Mouse (Mus musculus) liver, adult 2 months (tissue): ENCODE measurements at regions not wholly inside any gene's neighbourhood (a gene's known extent, or its start where the extent isn't known, plus 50 kb on each side); places are given as distances from the start of the nearest gene placed in this dataset.

Source experiments
- DNase-seq: peaks from one replicate; pipeline ENCODE4 v3.0.0-alpha.2; 2011; ENCODE audit warnings: low read depth, low spot score; ENCODE audit errors: extremely low read depth
- H3K27ac ChIP-seq: fragments of 200-500 bp; replicated peaks from 2 replicates; pipeline ENCODE4 v1.5.1; 2012; ENCODE audit warnings: low read depth, mild to moderate bottlenecking, control low read depth, inconsistent platforms, low read length; ENCODE audit not compliant: insufficient read depth
- H3K27me3 ChIP-seq: fragments of 200-500 bp; 2 replicates; pipeline ENCODE4 v1.6.1; 2012; ENCODE audit warnings: mild to moderate bottlenecking, moderate library complexity, low read length, inconsistent platforms; ENCODE audit not compliant: control insufficient read depth, insufficient read depth
- H3K36me3 ChIP-seq: fragments of 200-500 bp; 2 replicates; pipeline ENCODE4 v1.6.1; 2012; ENCODE audit warnings: low read length, inconsistent platforms; ENCODE audit not compliant: control insufficient read depth, insufficient read depth
- H3K4me1 ChIP-seq: fragments of 200-500 bp; 2 replicates; pipeline ENCODE4 v1.6.1; 2011; ENCODE audit warnings: low read length; ENCODE audit not compliant: control insufficient read depth, insufficient read depth
- H3K4me3 ChIP-seq: fragments of 200-500 bp; 2 replicates; pipeline ENCODE4 v1.5.1; 2011; ENCODE audit warnings: low read depth, mild to moderate bottlenecking, control low read depth, low read length, moderate library complexity; ENCODE audit not compliant: insufficient read depth
- H3K79me2 ChIP-seq: fragments of 200-500 bp; 2 replicates; pipeline ENCODE4 v1.6.1; 2012; ENCODE audit warnings: inconsistent platforms, mild to moderate bottlenecking, low read length, moderate library complexity; ENCODE audit not compliant: control insufficient read depth, insufficient read depth
- H3K9ac ChIP-seq: fragments of 200-500 bp; 2 replicates; pipeline ENCODE4 v1.6.1; 2012; ENCODE audit warnings: low read depth, mild to moderate bottlenecking, control low read depth, inconsistent platforms, low read length
- CTCF ChIP-seq: fragments of 200-500 bp; IDR thresholded peaks from 2 replicates; pipeline ENCODE4 v1.5.1; 2011; ENCODE audit warnings: low read depth, low read length, control low read depth
- POLR2A ChIP-seq: fragments of 200-500 bp; IDR thresholded peaks from 2 replicates; pipeline ENCODE4 v1.6.1; 2011; ENCODE audit warnings: low read length, control low read depth; ENCODE audit not compliant: insufficient read depth; ENCODE audit errors: extremely low read depth
- WGBS: fragments of 180-500 bp; shearing (Covaris S2); methylation state at CpG from one replicate; pipeline ENCODE4 v1.1.7; 2018; 5-methylcytosine and 5-hydroxymethylcytosine counted together

DNA sequence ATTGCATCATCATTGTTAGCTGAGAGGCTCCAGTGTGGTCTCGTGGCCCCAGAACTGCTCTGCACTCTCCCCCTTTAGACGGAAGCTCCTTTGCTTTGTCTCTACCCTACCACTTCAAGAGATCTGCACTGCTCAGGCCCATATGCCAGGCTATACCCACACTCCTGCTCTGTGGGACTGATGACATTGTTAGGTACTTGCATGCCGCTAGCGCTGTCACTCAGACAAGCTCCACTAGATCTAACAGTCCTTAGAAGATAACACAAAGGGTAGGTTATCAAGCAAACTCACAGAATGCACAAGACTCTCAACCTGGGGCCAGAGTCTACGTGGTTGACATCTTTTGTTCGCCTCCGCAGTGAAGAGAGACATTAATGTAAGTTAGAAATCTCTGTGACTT lies 383.1 kb downstream of the Trim52 start:
- WGBS, result 92% methylated on average over 7 of the region's 7 CpGs
- Histone ChIP-seq H3K4me3 (no peak overlapping the region), H3K9ac (no peak overlapping the region), H3K4me1 (no peaks in the 10 kb centered on the region), H3K27ac (no peak overlapping the region), H3K27me3 (no peaks in the 10 kb centered on the region), H3K36me3 (no peaks in the 10 kb centered on the region), H3K79me2 (no peaks in the 10 kb centered on the region)
- TF ChIP-seq POLR2A (no peak), CTCF (no peak)
- no peak for DNase-seq

DNA sequence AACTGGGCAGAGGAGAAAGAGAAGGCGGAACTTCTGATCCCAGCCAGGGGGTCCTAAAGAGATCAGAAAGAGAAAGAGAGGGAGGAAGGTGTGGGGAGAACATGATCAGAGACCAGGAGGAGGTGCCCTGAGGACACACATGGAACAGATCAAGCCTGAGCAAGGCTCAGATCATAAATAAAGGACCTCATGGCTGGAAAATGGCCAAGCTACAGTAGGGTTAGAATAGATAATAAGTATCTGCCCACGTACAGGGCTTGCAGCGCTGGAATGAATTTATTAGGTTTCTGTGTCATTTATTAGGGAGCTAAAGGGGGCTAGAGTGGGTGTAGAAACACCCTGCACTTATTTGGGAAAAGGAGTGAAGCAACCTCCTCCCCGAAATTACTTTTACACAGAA lies 385.4 kb downstream of the Trim52 start:
- no peak for TF ChIP-seq CTCF
- no peak for TF ChIP-seq POLR2A
- H3K4me3 ChIP-seq, result no peak overlapping the region
- no peak overlapping the region for H3K9ac ChIP-seq
- no peak overlapping the region for H3K27ac ChIP-seq
- WGBS, result 80% methylated on average over 4 of the region's 4 CpGs
- H3K27me3 ChIP-seq, result no peaks in the 10 kb centered on the region
- no peak for DNase-seq
- H3K79me2 ChIP-seq, result no peaks in the 10 kb centered on the region
- no peaks in the 10 kb centered on the region for H3K36me3 ChIP-seq
- no peaks in the 10 kb centered on the region for H3K4me1 ChIP-seq

DNA sequence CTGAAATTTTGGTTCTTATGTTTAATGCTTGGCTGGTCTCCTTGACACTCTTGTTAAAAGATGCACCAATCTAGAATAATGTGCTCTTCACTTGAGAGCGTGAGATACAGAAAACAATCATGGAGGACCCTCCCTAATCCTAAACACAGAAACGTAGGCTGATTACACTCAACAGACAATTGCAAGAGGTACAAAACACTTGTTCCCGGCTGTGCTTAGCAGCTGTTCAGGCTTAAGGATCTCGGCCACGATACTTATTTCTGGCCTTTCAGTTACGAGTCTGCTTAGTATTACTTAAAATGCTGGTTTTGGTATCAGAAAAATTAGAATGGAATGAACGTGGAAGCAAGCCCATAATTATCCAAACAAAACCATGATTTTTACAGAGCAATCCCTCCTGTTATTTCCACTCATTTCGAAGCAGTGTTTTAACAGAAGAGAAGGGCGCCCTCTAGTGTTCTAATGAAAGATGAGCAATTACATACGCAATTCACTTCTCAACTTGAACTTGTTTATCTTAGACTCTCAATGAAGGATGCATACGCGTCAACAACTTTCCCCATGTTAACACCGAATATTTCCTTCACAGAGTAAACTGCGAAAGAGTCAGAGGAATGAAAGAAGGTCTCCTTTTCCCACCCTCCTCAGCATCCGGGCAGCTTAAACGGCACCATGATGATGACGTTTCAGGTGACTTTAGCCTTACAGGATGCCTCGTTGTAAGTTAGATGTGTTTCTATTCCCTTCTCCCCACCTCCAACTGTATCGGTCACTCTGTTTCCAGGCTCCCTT lies 394.5 kb downstream of the Trim52 start:
- no peaks in the 10 kb centered on the region for H3K79me2 ChIP-seq
- 45% methylated on average over 19 of the region's 19 CpGs for WGBS
- no peak overlapping the region for H3K27ac ChIP-seq
- peak; percentile 39 for DNase-seq
- H3K27me3 ChIP-seq, result no peaks in the 10 kb centered on the region
- H3K9ac ChIP-seq, result no peak overlapping the region
- H3K4me3 ChIP-seq, result no peak overlapping the region
- H3K36me3 ChIP-seq, result no peaks in the 10 kb centered on the region
- 0 out of 2 replicates have a peak, but pooled peaks have one; percentile 31 for TF ChIP-seq CTCF
- TF ChIP-seq POLR2A, result no peak
- H3K4me1 ChIP-seq, result no peaks in the 10 kb centered on the region

DNA sequence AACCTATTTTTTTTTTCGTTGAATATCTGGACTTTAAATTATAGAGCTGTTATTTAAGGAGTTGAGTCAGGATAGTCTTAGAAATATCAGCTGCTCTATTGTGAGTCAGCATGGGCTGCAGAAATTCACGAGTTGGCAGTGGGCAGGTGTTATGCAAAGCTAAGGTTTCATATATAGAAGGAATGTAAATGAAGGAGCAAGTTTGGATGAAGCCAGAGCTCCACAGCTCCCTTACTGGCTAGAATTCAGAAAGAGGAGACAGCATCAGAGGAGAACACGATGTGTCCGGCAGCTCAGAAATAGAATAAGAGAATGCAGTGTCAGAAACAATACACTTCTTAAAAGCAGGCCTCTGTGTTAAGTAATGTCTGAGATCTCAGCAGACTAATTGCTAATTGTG lies 400.9 kb downstream of the Trim52 start:
- no peaks in the 10 kb centered on the region for H3K27me3 ChIP-seq
- H3K79me2 ChIP-seq, result no peaks in the 10 kb centered on the region
- TF ChIP-seq CTCF, result no peak
- no peak for TF ChIP-seq POLR2A
- no peak overlapping the region for H3K27ac ChIP-seq
- DNase-seq, result no peak
- H3K9ac ChIP-seq, result no peak overlapping the region
- H3K36me3 ChIP-seq, result no peaks in the 10 kb centered on the region
- no peak overlapping the region for H3K4me3 ChIP-seq
- WGBS, result 68% methylated on average over 4 of the region's 4 CpGs
- H3K4me1 ChIP-seq, result no peaks in the 10 kb centered on the region

DNA sequence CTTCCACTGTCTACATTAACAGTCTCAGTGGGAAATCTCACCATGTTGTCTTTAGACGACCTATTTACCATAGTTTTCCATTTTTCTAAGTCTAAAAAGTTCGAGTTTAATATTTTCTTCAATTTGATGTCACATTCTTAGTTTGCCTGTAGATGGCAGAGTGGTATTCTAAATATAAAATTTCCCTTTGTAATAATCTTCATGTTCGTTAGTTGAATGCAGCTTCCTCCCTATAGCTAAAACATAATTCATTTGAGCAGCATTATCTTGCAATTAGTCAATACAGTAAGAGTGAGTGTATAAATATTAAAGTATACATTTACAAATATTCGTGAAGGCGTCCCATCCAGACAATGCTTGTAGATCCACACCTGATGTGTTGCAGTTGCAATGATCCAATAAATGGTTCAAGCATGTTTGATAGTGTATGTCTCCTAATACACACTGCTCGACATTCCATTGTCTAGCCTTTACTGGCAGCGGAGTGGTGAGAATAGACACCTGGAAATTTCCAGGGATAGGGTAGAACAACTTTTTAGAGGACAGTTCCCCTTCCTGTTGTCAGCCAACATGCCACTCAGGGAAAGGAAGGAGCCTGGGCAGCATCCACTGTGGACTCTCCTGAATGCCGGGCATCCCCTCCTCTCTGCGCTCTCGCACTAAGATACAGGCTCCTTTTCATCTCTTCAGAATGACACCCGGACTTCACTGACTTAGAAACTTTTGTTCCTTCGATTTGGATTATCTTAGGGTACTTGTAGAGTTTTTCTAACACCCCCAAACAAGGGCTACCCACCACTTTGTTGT lies 412.8 kb downstream of the Trim52 start:
- Histone ChIP-seq H3K4me1 (no peaks in the 10 kb centered on the region), H3K27me3 (no peaks in the 10 kb centered on the region), H3K9ac (no peak overlapping the region), H3K27ac (no peak overlapping the region), H3K36me3 (no peaks in the 10 kb centered on the region), H3K4me3 (no peak overlapping the region), H3K79me2 (no peaks in the 10 kb centered on the region)
- TF ChIP-seq POLR2A, result no peak
- no peak for TF ChIP-seq CTCF
- 72% methylated on average over 12 of the region's 12 CpGs for WGBS
- DNase-seq, result no peak

DNA sequence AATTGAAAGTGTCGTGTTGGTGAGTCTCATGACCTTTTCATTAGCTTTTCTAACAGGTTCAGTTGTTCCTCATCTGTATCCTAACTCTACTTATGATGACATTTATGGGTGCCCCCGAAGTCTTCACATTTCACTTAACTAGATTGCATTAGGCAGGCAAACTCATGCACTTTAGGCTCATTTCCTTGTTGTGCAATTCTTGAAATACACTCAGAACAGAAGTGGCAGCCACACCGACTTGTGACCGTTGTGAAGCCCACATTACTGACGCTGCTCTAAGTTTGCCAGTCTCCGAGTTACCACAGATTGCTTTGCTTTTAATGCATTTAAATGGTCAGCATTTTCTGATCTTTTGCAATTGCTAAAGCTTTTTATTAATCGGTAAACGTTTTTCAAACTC lies 414.8 kb downstream of the Trim52 start:
- DNase-seq, result no peak
- no peak for TF ChIP-seq POLR2A
- TF ChIP-seq CTCF, result no peak
- 79% methylated on average over 8 of the region's 8 CpGs for WGBS
- no peaks in the 10 kb centered on the region for H3K4me1 ChIP-seq
- H3K9ac ChIP-seq, result no peak overlapping the region
- no peaks in the 10 kb centered on the region for H3K36me3 ChIP-seq
- no peaks in the 10 kb centered on the region for H3K79me2 ChIP-seq
- H3K27ac ChIP-seq, result no peak overlapping the region
- H3K27me3 ChIP-seq, result no peaks in the 10 kb centered on the region
- no peak overlapping the region for H3K4me3 ChIP-seq
